Mouse (Mus musculus): ENCODE data around the gene Ttll11. TPM values are rescaled to one million over a fixed set of nuclear protein-coding genes. Genes with fewer than 3 reads are reported as not detected.

Gene Ttll11
- polyA plus RNA-seq, 1 experiment, result 0.91 TPM

- no peak for TF ChIP-seq CTCF (IDR thresholded peaks at IDR 0.05; ENCODE audit: extremely low read depth, insufficient read length, insufficient replicate concordance, low read depth, low read length)
- TF ChIP-seq POLR2A (IDR thresholded peaks at IDR 0.05; ENCODE audit: low read depth, low read length), result no peak
- no peak overlapping the region for H3K4me3 ChIP-seq (ENCODE audit: low read depth, low read length)
- no peaks in the 10 kb centered on the region for H3K36me3 ChIP-seq (ENCODE audit: control insufficient read depth, insufficient read depth, low read length)
- H3K4me1 ChIP-seq (ENCODE audit: control insufficient read depth, insufficient read depth, insufficient read length, low read length), result peaks cover 10% of the 10 kb centered on the region; the same call in 1 of the 2 replicates
- no peak overlapping the region for H3K27ac ChIP-seq (ENCODE audit: insufficient read depth, low read depth, low read length)
- H3K27me3 ChIP-seq (ENCODE audit: control insufficient read depth, insufficient read depth, low read length), result no peaks in the 10 kb centered on the region
- 82% methylated on average over 6 of the region's 6 CpGs for WGBS
These were observed 148.5 kb downstream of the Ttll11 start for GRCm38 (mm10) chr2:35830966-35831903.

DNA sequence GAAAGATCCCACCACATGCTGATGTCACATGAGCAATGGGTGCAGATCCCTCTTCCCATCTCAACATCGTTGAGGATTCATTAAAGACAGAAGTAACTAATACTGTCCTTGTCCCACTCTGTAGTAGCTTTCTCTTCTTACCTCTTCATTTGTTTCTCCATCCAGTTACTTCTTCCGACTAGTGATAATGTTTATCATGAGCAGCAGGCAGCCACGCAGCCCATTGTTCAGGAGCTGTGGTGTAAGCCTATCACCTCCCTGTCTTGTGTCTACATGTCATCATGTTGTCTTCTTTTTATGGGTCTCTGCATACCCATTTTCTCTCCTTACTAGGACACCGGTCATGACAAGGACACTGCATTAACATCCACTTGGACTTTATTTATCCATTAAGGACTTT is 150.6 kb downstream of the Ttll11 start:
- WGBS, result 97% methylated on average over 4 of the region's 4 CpGs
- Histone ChIP-seq H3K4me1 (ENCODE audit: control insufficient read depth, insufficient read depth, insufficient read length, low read length) (peaks cover 10% of the 10 kb centered on the region; the same call in 1 of the 2 replicates), H3K27me3 (ENCODE audit: control insufficient read depth, insufficient read depth, low read length) (no peaks in the 10 kb centered on the region), H3K27ac (ENCODE audit: insufficient read depth, low read depth, low read length) (no peak overlapping the region), H3K4me3 (ENCODE audit: low read depth, low read length) (no peak overlapping the region), H3K36me3 (ENCODE audit: control insufficient read depth, insufficient read depth, low read length) (no peaks in the 10 kb centered on the region)
- TF ChIP-seq POLR2A (IDR thresholded peaks at IDR 0.05; ENCODE audit: low read depth, low read length) (no peak), CTCF (IDR thresholded peaks at IDR 0.05; ENCODE audit: extremely low read depth, insufficient read length, insufficient replicate concordance, low read depth, low read length) (no peak)

DNA sequence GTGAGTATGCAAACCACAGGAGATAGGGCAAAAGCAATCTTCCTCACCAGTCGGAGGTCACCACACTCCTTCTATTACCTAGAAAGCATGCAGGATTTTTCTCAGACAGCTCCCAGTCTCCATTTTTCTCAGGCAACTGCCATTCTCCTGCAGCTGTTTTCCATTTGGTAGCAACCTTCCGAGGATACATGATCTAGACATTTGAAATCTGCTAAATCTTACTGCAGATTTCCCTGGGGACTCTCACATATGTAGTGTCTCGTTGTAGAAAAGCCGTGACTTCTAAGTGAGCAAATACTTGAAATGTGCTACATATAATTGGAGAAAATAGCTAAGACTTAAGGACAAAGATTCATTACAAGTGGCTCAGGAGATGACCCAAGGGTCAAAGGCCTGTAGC is 151.8 kb downstream of the Ttll11 start:
- Histone ChIP-seq H3K27ac (ENCODE audit: insufficient read depth, low read depth, low read length) (no peak overlapping the region), H3K27me3 (ENCODE audit: control insufficient read depth, insufficient read depth, low read length) (no peaks in the 10 kb centered on the region), H3K4me3 (ENCODE audit: low read depth, low read length) (no peak overlapping the region), H3K36me3 (ENCODE audit: control insufficient read depth, insufficient read depth, low read length) (no peaks in the 10 kb centered on the region), H3K4me1 (ENCODE audit: control insufficient read depth, insufficient read depth, insufficient read length, low read length) (peaks cover 6% of the 10 kb centered on the region; the same call in 1 of the 2 replicates)
- 91% methylated on average over 4 of the region's 4 CpGs for WGBS
- no peak for TF ChIP-seq POLR2A (IDR thresholded peaks at IDR 0.05; ENCODE audit: low read depth, low read length)
- no peak for TF ChIP-seq CTCF (IDR thresholded peaks at IDR 0.05; ENCODE audit: extremely low read depth, insufficient read length, insufficient replicate concordance, low read depth, low read length)

DNA sequence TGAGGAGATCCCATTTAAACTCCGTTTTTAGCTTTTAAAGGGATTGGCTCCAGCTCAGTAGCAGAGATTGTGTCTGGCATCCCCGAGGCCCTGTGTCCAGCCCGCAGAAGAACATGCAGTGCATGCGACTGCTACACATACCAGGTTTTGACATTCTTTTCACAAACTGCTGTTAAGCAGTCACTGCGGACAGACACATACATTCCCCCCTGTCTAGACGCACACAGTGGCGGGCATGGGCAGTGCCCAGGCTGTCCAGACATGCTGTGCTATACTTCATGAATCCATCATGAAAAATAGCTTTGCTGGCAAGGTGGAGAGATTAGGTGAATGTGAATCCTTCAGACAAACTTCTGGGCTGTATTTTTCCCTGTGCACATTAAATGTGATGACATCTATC is 154.6 kb downstream of the Ttll11 start:
- TF ChIP-seq POLR2A (IDR thresholded peaks at IDR 0.05; ENCODE audit: low read depth, low read length), result no peak
- TF ChIP-seq CTCF (IDR thresholded peaks at IDR 0.05; ENCODE audit: extremely low read depth, insufficient read length, insufficient replicate concordance, low read depth, low read length), result no peak
- H3K4me3 ChIP-seq (ENCODE audit: low read depth, low read length), result no peak overlapping the region
- H3K27me3 ChIP-seq (ENCODE audit: control insufficient read depth, insufficient read depth, low read length), result no peaks in the 10 kb centered on the region
- WGBS, result 87% methylated on average over 7 of the region's 7 CpGs
- no peaks in the 10 kb centered on the region for H3K36me3 ChIP-seq (ENCODE audit: control insufficient read depth, insufficient read depth, low read length)
- H3K4me1 ChIP-seq (ENCODE audit: control insufficient read depth, insufficient read depth, insufficient read length, low read length), result no peaks in the 10 kb centered on the region
- no peak overlapping the region for H3K27ac ChIP-seq (ENCODE audit: insufficient read depth, low read depth, low read length)

- H3K27me3 ChIP-seq (ENCODE audit: control insufficient read depth, insufficient read depth, low read length), result no peaks in the 10 kb centered on the region
- 76% methylated on average over 6 of the region's 6 CpGs for WGBS
- peaks cover 7% of the 10 kb centered on the region for H3K4me1 ChIP-seq (ENCODE audit: control insufficient read depth, insufficient read depth, insufficient read length, low read length)
- TF ChIP-seq CTCF (IDR thresholded peaks at IDR 0.05; ENCODE audit: extremely low read depth, insufficient read length, insufficient replicate concordance, low read depth, low read length) (no peak), POLR2A (IDR thresholded peaks at IDR 0.05; ENCODE audit: low read depth, low read length) (no peak)
- H3K27ac ChIP-seq (ENCODE audit: insufficient read depth, low read depth, low read length), result no peak overlapping the region
- H3K36me3 ChIP-seq (ENCODE audit: control insufficient read depth, insufficient read depth, low read length), result no peaks in the 10 kb centered on the region
- no peak overlapping the region for H3K4me3 ChIP-seq (ENCODE audit: low read depth, low read length)
These were observed 156.1 kb downstream of the Ttll11 start for GRCm38 (mm10) chr2:35823589-35823988.

- 30% methylated on average over 2 of the region's 2 CpGs for WGBS
- TF ChIP-seq CTCF (IDR thresholded peaks at IDR 0.05; ENCODE audit: extremely low read depth, insufficient read length, insufficient replicate concordance, low read depth, low read length), result no peak
- TF ChIP-seq POLR2A (IDR thresholded peaks at IDR 0.05; ENCODE audit: low read depth, low read length), result no peak
- H3K27me3 ChIP-seq (ENCODE audit: control insufficient read depth, insufficient read depth, low read length), result no peaks in the 10 kb centered on the region
- no peak overlapping the region; the same call in 1 of the 2 replicates for H3K27ac ChIP-seq (ENCODE audit: insufficient read depth, low read depth, low read length)
- no peak overlapping the region for H3K4me3 ChIP-seq (ENCODE audit: low read depth, low read length)
- H3K36me3 ChIP-seq (ENCODE audit: control insufficient read depth, insufficient read depth, low read length), result no peaks in the 10 kb centered on the region
- H3K4me1 ChIP-seq (ENCODE audit: control insufficient read depth, insufficient read depth, insufficient read length, low read length), result peaks cover 10% of the 10 kb centered on the region
These were observed 160.8 kb downstream of the Ttll11 start for GRCm38 (mm10) chr2:35818883-35819282.

DNA sequence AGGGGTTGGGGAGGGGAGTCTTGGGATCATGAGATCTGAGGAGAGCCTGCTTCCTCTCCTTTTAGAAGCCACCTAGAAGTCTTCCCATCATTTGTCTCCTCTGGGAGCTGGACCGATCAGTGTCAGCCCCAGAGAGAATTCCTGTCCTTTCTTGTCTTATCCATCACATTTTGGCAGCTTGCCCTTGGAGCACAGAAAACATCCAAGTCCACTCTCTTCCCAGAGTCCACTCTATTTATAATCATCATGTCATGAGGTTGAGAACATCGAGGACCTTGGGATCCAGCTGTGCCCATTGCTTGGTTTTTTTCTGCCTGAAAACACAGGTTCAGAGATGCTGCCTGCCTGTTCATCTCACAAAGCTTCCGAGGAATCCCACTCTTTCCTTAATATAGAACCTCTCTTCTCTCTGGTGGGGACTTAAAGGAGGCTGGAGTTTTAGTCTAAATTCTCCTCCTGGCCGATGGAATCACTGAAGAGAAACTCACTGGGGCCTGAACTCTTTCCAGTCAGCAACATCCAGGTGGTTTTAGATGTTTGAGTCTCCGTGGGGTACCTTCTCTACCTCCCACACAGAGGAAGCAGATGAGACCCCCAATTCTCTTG is 163.6 kb downstream of the Ttll11 start:
- H3K27ac ChIP-seq (ENCODE audit: insufficient read depth, low read depth, low read length), result no peak overlapping the region
- H3K27me3 ChIP-seq (ENCODE audit: control insufficient read depth, insufficient read depth, low read length), result no peaks in the 10 kb centered on the region
- WGBS, result 64% methylated on average over 5 of the region's 5 CpGs
- TF ChIP-seq POLR2A (IDR thresholded peaks at IDR 0.05; ENCODE audit: low read depth, low read length) (no peak), CTCF (IDR thresholded peaks at IDR 0.05; ENCODE audit: extremely low read depth, insufficient read length, insufficient replicate concordance, low read depth, low read length) (no peak)
- H3K4me3 ChIP-seq (ENCODE audit: low read depth, low read length), result no peak overlapping the region
- H3K4me1 ChIP-seq (ENCODE audit: control insufficient read depth, insufficient read depth, insufficient read length, low read length), result peaks cover 10% of the 10 kb centered on the region
- H3K36me3 ChIP-seq (ENCODE audit: control insufficient read depth, insufficient read depth, low read length), result no peaks in the 10 kb centered on the region
